Mouse (Mus musculus) spleen, postnatal 10 days (tissue): ENCODE measurements around the gene Hadha.

Experiments used
- DNase-seq, 2 experiments: peaks; one replicate each; pipeline ENCODE4 v3.0.0; 2021 to 2022; ENCODE audit warnings: low spot score in 2 of 2

Hadha gene

GRCm38 (mm10) chr5:30154474-30155394 is at the start of gene Hadha, which contains the start of gene Hadhb:
Hadha (minus strand) TSS chr5:30155162.
Hadhb (plus strand) TSS chr5:30155248.
- DNase-seq = peak; percentile 96 to 99

GRCm38 (mm10) chr5:30204441-30204840 is 49.5 kb upstream of the Hadha start:
- DNase-seq = no peak

GRCm38 (mm10) chr5:30203216-30203885 is 48.4 kb upstream of the Hadha start:
- no peak for DNase-seq

GRCm38 (mm10) chr5:30202221-30202620 is 47.3 kb upstream of the Hadha start:
- no peak for DNase-seq

- no peak for DNase-seq
These were observed 46.6 kb upstream of the Hadha start for GRCm38 (mm10) chr5:30201521-30201920.

GRCm38 (mm10) chr5:30198257-30198656 is 43.3 kb upstream of the Hadha start:
- DNase-seq = peak in 1 of 2 experiments; percentile 27

GRCm38 (mm10) chr5:30195340-30195739 is 40.4 kb upstream of the Hadha start:
- DNase-seq = no peak

GRCm38 (mm10) chr5:30192452-30192851 is 37.5 kb upstream of the Hadha start:
- no peak for DNase-seq

GRCm38 (mm10) chr5:30187687-30188485 is 32.9 kb upstream of the Hadha start:
- DNase-seq = no peak

GRCm38 (mm10) chr5:30175811-30176210 is 20.8 kb upstream of the Hadha start:
- no peak for DNase-seq

- DNase-seq = no peak
These were observed 18.1 kb upstream of the Hadha start for GRCm38 (mm10) chr5:30172931-30173692.

- DNase-seq = no peak
These were observed 17.2 kb upstream of the Hadha start for GRCm38 (mm10) chr5:30172115-30172514.

GRCm38 (mm10) chr5:30170303-30170940 is 15.5 kb upstream of the Hadha start:
- no peak for DNase-seq

GRCm38 (mm10) chr5:30165234-30165946 is 10.4 kb upstream of the Hadha start:
- DNase-seq = no peak

GRCm38 (mm10) chr5:30162339-30162738 is 7.4 kb upstream of the Hadha start:
- DNase-seq = no peak

GRCm38 (mm10) chr5:30161836-30162235 is 6.9 kb upstream of the Hadha start:
- DNase-seq = no peak

- no peak for DNase-seq
These were observed 4.6 kb upstream of the Hadha start for GRCm38 (mm10) chr5:30159601-30160000.

- DNase-seq = no peak
These were observed 1.1 kb upstream of the Hadha start for GRCm38 (mm10) chr5:30155821-30156629.

- DNase-seq = no peak
These were observed 432 bp upstream of the Hadha start for GRCm38 (mm10) chr5:30155395-30155792.
